Mouse (Mus musculus) thymus, adult 2 months (tissue): Measurements from ENCODE around the gene Hist1h3f.

Experiments
- CTCF ChIP-seq: fragments of 200-500 bp; IDR thresholded peaks from 2 replicates; pipeline ENCODE4 v1.5.1; 2012; ENCODE audit warnings: mild to moderate bottlenecking, control low read depth, low read length, moderate library complexity, borderline replicate concordance; ENCODE audit not compliant: control insufficient read depth, poor library complexity, insufficient read depth; ENCODE audit errors: extremely low read depth
- POLR2A ChIP-seq: fragments of 200-500 bp; IDR thresholded peaks from 2 replicates; pipeline ENCODE4 v1.6.1; 2012; ENCODE audit warnings: mild to moderate bottlenecking, low read length, control low read depth, moderate library complexity; ENCODE audit not compliant: control insufficient read depth, poor library complexity, insufficient read depth; ENCODE audit errors: extremely low read depth

DNA sequence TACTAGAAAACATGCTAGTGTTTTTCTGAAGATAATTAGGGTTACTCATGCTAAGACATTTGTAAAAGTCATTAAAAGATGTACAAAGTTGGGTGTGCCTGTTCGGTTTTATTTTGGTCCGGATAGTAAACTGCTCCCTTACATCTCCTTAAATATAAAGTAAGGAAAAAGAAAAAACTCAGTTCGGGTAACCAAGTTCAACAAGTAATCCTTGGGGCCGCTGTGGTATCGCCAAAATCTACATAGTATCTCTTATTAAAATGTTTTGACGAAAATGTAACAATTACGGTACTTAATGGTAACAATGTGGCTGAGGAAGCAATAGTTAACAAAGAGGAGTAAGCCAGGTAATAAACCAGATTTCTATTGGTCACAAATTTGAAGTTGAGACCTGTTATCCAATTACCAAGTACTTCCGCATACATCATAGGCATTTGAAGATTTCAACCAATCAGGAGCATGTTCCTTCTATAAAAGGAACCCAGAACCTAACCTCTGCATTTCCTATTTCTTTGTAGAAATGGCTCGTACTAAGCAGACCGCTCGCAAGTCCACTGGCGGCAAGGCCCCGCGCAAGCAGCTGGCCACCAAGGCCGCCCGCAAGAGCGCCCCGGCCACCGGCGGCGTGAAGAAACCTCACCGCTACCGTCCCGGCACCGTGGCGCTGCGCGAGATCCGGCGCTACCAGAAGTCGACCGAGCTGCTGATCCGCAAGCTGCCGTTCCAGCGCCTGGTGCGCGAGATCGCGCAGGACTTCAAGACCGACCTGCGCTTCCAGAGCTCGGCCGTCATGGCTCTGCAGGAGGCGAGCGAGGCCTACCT is at the start of gene Hist1h3f:
- peak; percentile 74; the same call in 1 of the 2 replicates for TF ChIP-seq POLR2A
- no peak for TF ChIP-seq CTCF
